Mouse (Mus musculus) midbrain, embryonic 13.5 days (tissue): ENCODE measurements around the gene Dact2. TPM values are rescaled to one million over a fixed set of nuclear protein-coding genes. Genes with fewer than 3 reads are reported as not detected.

Experiments
- ATAC-seq: fragments of 200-750 bp; cut with Nextera tagmentation; 2 replicates; pipeline ENCODE4 v1.8.0; 2017; ENCODE audit warnings: mild to moderate bottlenecking, moderate TSS enrichment, moderate library complexity
- H3K27ac ChIP-seq: fragments of 300-500 bp; sonication (generic); 2 replicates; pipeline ENCODE4 v1.5.1; 2015; ENCODE audit warnings: inconsistent platforms, mild to moderate bottlenecking, moderate library complexity
- H3K27me3 ChIP-seq: fragments of 300-500 bp; sonication (generic); 2 replicates; pipeline ENCODE4 v1.6.1; 2015; ENCODE audit warnings: mild to moderate bottlenecking, inconsistent platforms
- H3K36me3 ChIP-seq: fragments of 300-500 bp; sonication (generic); 2 replicates; pipeline ENCODE4 v1.6.1; 2015; ENCODE audit warnings: mild to moderate bottlenecking, inconsistent platforms
- H3K4me1 ChIP-seq: fragments of 300-500 bp; sonication (generic); replicated peaks from 2 replicates; pipeline ENCODE4 v1.6.1; 2015; ENCODE audit warnings: inconsistent platforms
- H3K4me2 ChIP-seq: fragments of 300-500 bp; sonication (generic); replicated peaks from 2 replicates; pipeline ENCODE4 v1.6.1; 2015; ENCODE audit warnings: moderate library complexity, mild to moderate bottlenecking, inconsistent platforms
- H3K4me3 ChIP-seq: fragments of 300-500 bp; sonication (generic); replicated peaks from 2 replicates; pipeline ENCODE4 v1.5.1; 2015; ENCODE audit warnings: mild to moderate bottlenecking, inconsistent platforms
- H3K9ac ChIP-seq: fragments of 300-500 bp; sonication (generic); replicated peaks from 2 replicates; pipeline ENCODE4 v1.6.1; 2015; ENCODE audit warnings: mild to moderate bottlenecking, inconsistent platforms
- H3K9me3 ChIP-seq: fragments of 300-500 bp; sonication (generic); 2 replicates; pipeline ENCODE4 v1.6.1; 2016; ENCODE audit warnings: mild to moderate bottlenecking, inconsistent platforms
- WGBS: fragments of 180-500 bp; shearing (Covaris S2); methylation state at CpG from one replicate; pipeline ENCODE4 v1.1.7; 2015; 5-methylcytosine and 5-hydroxymethylcytosine counted together
- polyA plus RNA-seq: library from polyadenylated mRNA; unstranded; fragments of >200 nt; fragmentation: Nextera tagmentation; extraction: Ambion mirVana; gene quantifications from 2 replicates; pipeline ENCODE4 v1.2.1, GENCODE M21; 2015

Dact2 gene
- polyA plus RNA-seq, 1 experiment from 2014 or later: 0.94 TPM

DNA sequence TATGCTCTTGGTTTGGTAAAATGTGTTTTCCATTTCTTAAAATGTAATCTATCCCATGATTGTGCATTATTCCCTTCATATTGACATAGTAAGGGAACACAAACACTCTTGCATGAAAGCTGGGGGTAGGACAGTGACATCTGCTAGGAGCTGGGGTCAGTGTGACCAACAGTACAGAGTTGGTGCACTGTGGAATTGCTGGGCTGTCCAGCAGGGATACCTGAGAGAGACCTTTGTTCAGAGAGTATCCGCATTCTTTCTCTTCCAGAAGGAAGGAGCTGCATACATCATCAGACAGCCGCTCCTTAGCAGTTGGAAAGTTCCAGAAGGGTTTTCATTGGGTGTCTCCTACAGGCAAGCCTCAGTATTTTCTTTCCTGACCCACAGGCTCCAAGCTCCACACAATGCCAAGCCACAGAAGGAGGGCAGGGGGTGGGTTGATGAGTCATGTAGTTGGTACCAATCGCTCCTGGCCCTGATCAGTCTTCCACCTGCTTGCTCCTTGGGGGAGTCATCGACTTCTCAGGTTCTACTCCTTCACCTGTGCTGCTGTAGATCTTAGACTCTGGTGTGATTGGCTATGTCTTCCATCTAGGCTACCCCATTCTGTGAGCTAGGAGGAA, 19.8 kb downstream of the Dact2 start:
- no peaks in the 10 kb centered on the region for H3K36me3 ChIP-seq
- no peaks in the 10 kb centered on the region for H3K27me3 ChIP-seq
- no peak overlapping the region for H3K9ac ChIP-seq
- H3K4me2 ChIP-seq: no peak overlapping the region
- 93% methylated on average over 4 of the region's 4 CpGs for WGBS
- H3K9me3 ChIP-seq: no peaks in the 10 kb centered on the region
- no peak overlapping the region for H3K27ac ChIP-seq
- H3K4me3 ChIP-seq: no peak overlapping the region
- no peak for ATAC-seq
- H3K4me1 ChIP-seq: no peaks in the 10 kb centered on the region

DNA sequence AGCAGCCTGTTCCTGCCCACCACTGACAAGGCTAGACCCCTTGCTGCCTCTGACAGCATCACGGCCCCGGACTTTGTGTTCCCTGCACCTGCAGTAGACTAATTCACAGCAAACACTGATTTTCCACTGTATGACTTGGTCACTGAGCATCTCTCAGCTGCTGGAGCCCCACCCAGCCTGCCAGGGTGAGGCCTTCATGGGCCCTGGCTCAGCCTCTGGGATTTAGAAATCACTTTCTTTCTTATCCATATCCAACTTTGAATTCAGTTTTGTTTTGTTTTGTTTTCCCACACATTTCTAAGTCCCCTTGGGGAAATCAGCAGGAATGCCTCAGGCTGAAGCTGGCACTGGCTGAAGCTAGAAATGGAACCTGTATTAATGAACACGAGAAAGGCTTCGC, 20.4 kb downstream of the Dact2 start:
- H3K4me1 ChIP-seq: no peaks in the 10 kb centered on the region
- no peak overlapping the region for H3K4me3 ChIP-seq
- ATAC-seq: no peak
- H3K27ac ChIP-seq: no peak overlapping the region
- no peaks in the 10 kb centered on the region for H3K9me3 ChIP-seq
- H3K27me3 ChIP-seq: no peaks in the 10 kb centered on the region
- 86% methylated on average over 4 of the region's 4 CpGs for WGBS
- no peak overlapping the region for H3K9ac ChIP-seq
- no peaks in the 10 kb centered on the region for H3K36me3 ChIP-seq
- no peak overlapping the region for H3K4me2 ChIP-seq

DNA sequence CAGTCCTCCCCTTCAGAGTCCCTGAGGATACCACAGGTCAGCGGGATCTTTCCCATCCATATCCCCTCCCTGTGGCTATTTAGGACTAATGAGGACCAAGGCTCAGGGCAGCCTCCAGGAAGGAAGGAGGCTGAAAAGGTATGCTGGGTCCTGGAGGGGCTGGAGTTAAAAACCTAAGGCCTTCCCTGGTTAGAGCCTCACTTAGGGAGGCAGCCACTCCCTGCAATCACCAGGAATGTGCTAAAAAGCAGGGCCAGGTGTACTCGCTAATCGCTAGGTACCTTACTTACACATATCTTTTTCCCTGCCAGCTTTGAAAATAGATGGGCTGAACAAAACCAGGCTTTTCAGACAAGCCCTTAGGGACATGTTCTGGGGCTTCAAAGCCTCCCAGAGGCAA, 21.2 kb downstream of the Dact2 start:
- no peaks in the 10 kb centered on the region for H3K36me3 ChIP-seq
- WGBS: 80% methylated on average over 3 of the region's 3 CpGs
- no peaks in the 10 kb centered on the region for H3K9me3 ChIP-seq
- no peak overlapping the region for H3K9ac ChIP-seq
- no peaks in the 10 kb centered on the region for H3K27me3 ChIP-seq
- 0 out of 2 replicates have a peak, but pooled peaks cover 3% of the 10 kb centered on the region for H3K4me1 ChIP-seq
- no peak overlapping the region for H3K4me3 ChIP-seq
- ATAC-seq: no peak
- H3K4me2 ChIP-seq: no peak overlapping the region
- H3K27ac ChIP-seq: no peak overlapping the region

DNA sequence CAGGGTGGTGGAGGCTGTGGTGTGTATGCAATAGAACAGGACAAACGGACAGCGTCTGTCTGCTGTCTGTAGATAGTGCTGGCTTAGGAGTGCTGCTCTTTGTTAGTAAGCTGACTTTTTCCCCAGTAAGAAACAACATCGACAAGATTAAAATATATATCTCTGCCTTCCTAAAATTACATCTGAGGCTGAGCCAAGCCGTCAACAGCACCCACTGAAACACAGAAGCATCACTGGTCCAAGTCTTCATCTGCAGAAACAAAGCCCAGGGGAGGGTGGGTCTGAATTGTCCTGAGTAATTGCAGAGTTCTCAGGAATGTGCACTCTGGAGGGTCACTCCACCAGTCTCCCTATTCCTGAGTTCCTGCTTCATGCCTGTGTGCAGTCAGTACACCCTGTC, 25.2 kb downstream of the Dact2 start:
- Histone ChIP-seq H3K4me3 (no peak overlapping the region), H3K27ac (no peak overlapping the region), H3K4me1 (0 out of 2 replicates have a peak, but pooled peaks cover 3% of the 10 kb centered on the region), H3K9ac (no peak overlapping the region), H3K27me3 (no peaks in the 10 kb centered on the region), H3K9me3 (no peaks in the 10 kb centered on the region), H3K4me2 (no peak overlapping the region), H3K36me3 (no peaks in the 10 kb centered on the region)
- 63% methylated on average over 4 of the region's 4 CpGs for WGBS
- ATAC-seq: no peak

DNA sequence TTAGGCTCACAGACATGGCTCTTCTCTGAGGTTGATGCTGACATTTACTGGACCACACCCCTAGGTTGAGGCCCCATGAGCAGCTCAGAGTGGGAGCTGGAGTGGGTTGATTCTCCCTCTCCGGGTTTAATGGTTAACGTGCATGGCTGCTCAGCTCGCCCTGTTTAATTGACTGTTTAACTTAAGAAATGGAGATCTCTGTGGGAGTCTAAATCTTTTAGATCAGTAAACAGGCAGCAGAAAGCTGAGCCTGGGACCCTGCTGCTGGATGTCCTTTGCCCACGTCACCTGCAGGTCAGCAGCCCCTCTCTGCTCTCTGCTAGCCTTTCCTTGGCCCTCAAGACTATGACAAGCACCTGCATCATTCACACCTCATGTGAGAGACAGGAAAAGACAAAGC, 25.6 kb downstream of the Dact2 start:
- H3K4me3 ChIP-seq: no peak overlapping the region
- WGBS: 23% methylated on average over 4 of the region's 4 CpGs
- H3K27me3 ChIP-seq: no peaks in the 10 kb centered on the region
- H3K9ac ChIP-seq: no peak overlapping the region
- ATAC-seq: no peak
- H3K27ac ChIP-seq: no peak overlapping the region
- no peaks in the 10 kb centered on the region for H3K36me3 ChIP-seq
- H3K4me2 ChIP-seq: no peak overlapping the region
- peaks cover 7% of the 10 kb centered on the region; the same call in 1 of the 2 replicates for H3K4me1 ChIP-seq
- H3K9me3 ChIP-seq: no peaks in the 10 kb centered on the region

DNA sequence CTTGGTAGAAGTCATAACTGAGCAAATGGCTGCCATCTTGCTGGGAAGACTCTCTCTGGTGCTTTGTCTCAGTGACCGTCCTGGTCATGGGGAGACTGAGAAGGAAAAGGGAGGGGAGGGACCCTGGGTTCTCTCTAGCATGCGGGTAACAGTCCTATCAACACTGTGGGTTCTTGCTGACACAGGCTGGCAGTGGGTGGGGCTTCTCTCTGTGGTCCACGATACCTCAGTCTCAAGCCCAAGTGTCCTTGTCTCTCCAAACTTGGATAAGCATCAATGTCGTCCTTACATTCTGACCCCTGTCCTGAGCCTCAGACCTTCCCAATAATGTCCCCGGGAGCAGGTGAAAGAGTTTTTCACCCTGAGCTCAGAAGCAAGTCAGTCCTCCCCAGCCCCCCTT, 26.1 kb downstream of the Dact2 start:
- Histone ChIP-seq H3K27ac (no peak overlapping the region), H3K4me3 (no peak overlapping the region), H3K9me3 (no peaks in the 10 kb centered on the region), H3K4me2 (no peak overlapping the region), H3K36me3 (no peaks in the 10 kb centered on the region), H3K4me1 (peaks cover 10% of the 10 kb centered on the region; the same call in 1 of the 2 replicates), H3K9ac (no peak overlapping the region), H3K27me3 (no peaks in the 10 kb centered on the region)
- 71% methylated on average over 5 of the region's 5 CpGs for WGBS
- ATAC-seq: no peak

DNA sequence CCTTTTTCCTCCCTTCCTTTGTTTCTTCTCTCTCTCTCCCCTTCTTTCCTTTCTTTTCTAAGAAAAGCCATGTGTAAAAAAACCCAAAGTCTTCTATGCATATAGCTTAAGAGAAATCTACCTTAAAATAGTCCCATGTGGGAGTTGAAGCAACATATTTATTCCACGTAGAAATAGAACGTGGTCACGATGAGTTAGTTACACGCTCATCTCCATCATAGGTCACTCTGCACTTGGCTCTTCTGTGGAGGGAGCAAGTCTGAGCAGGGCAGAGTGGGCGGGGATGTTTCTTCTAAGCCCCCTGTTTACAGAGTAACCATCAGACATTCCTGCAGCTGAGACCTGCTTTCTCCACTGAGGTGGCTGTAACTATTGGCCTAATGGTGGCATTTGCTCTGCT, 27.1 kb downstream of the Dact2 start:
- no peak for ATAC-seq
- WGBS: 76% methylated on average over 5 of the region's 5 CpGs
- H3K9me3 ChIP-seq: no peaks in the 10 kb centered on the region
- no peaks in the 10 kb centered on the region for H3K36me3 ChIP-seq
- no peak overlapping the region for H3K4me2 ChIP-seq
- H3K27ac ChIP-seq: no peak overlapping the region
- no peak overlapping the region for H3K9ac ChIP-seq
- no peak overlapping the region for H3K4me3 ChIP-seq
- H3K27me3 ChIP-seq: no peaks in the 10 kb centered on the region
- H3K4me1 ChIP-seq: peaks cover 10% of the 10 kb centered on the region; the same call in 1 of the 2 replicates

DNA sequence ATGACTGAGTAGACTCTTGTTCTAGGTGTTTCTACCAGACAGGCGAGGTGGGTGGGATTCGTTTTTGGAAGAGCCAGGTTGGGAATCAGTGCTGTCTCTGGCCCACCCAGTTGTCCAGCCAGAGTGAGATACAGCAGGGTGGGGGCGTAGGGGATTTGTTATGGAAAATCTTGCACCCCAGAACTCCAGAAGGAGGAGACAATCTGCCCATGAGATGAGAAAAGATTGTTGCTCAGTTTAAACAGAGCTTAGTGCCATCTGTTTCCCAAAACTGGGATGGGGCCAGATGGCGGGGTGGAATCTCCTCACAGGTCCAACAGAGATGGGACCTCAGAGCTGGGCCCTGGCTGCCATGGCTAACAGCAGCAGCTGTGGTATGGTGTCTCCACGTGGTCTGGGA, 28.4 kb downstream of the Dact2 start:
- Histone ChIP-seq H3K27me3 (no peaks in the 10 kb centered on the region), H3K36me3 (no peaks in the 10 kb centered on the region), H3K9me3 (no peaks in the 10 kb centered on the region), H3K4me1 (peaks cover 10% of the 10 kb centered on the region; the same call in 1 of the 2 replicates), H3K27ac (no peak overlapping the region), H3K9ac (no peak overlapping the region), H3K4me2 (no peak overlapping the region), H3K4me3 (no peak overlapping the region)
- WGBS: 78% methylated on average over 5 of the region's 5 CpGs
- ATAC-seq: no peak

DNA sequence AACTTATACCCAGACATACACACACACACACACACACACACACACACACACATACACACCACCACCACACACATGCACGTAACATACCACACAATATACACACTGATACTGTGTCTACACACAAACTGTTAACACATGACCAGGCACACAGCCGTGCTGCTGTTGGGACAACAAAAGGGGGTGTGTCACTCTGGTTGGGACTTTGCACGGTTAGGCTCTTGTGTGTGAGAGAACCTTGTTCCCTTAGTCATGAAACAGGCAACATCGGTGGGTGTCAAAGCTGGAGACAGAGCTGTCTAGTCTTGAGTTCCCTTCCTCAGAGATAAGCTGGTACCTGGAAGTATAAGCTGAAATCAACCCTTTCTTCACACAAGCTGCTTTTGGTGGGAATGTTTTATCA, 29.1 kb downstream of the Dact2 start:
- H3K27me3 ChIP-seq: no peaks in the 10 kb centered on the region
- 75% methylated on average over 4 of the region's 4 CpGs for WGBS
- H3K9ac ChIP-seq: no peak overlapping the region
- ATAC-seq: no peak
- no peak overlapping the region for H3K4me2 ChIP-seq
- H3K27ac ChIP-seq: no peak overlapping the region
- H3K4me1 ChIP-seq: peaks cover 10% of the 10 kb centered on the region; the same call in 1 of the 2 replicates
- H3K9me3 ChIP-seq: no peaks in the 10 kb centered on the region
- no peak overlapping the region for H3K4me3 ChIP-seq
- H3K36me3 ChIP-seq: no peaks in the 10 kb centered on the region

DNA sequence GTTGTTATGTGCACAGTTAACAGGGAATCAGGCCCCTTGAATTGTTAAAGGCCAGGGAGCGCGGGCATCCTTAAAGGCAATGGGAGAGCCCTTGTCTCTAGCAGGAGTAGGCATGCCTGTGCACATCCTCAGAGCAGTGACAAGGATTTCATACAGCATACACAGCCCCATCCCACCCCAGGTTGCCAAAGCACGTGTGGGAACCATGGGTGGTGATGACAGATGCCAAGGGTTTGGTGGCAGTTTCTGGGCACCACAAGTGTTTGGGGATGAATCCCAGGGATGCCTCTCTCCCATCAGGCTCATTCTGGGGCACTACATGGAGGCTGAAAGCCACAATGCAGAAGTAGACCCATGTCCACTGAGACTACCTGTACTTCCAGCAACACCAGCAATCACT, 29.7 kb downstream of the Dact2 start:
- Histone ChIP-seq H3K4me1 (peaks cover 10% of the 10 kb centered on the region; the same call in 1 of the 2 replicates), H3K36me3 (no peaks in the 10 kb centered on the region), H3K4me3 (no peak overlapping the region), H3K27me3 (no peaks in the 10 kb centered on the region), H3K27ac (no peak overlapping the region), H3K4me2 (no peak overlapping the region), H3K9ac (no peak overlapping the region), H3K9me3 (no peaks in the 10 kb centered on the region)
- WGBS: 90% methylated on average over 3 of the region's 3 CpGs
- no peak for ATAC-seq

DNA sequence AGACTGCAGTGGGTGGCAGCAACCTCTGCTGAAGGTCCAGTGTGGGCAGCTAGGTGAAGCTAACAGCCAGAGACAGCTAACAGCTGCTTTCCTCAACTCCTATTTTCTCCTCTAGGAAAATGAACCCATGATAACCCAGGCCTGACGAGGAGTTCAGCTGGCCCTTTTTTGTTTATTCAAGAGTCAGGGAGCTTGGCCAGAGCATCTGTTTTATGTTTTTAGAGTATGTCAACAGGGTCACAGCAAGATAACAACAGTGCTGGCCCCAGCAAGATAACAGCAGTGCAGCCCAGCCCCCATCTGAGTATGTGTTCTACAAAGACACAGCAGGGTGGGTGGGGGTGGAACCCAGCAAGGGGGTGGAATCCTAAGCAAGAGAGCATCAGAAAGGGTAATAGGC, 30.6 kb downstream of the Dact2 start:
- 21% methylated on average over 1 of the region's 1 CpGs for WGBS
- H3K4me2 ChIP-seq: no peak overlapping the region

DNA sequence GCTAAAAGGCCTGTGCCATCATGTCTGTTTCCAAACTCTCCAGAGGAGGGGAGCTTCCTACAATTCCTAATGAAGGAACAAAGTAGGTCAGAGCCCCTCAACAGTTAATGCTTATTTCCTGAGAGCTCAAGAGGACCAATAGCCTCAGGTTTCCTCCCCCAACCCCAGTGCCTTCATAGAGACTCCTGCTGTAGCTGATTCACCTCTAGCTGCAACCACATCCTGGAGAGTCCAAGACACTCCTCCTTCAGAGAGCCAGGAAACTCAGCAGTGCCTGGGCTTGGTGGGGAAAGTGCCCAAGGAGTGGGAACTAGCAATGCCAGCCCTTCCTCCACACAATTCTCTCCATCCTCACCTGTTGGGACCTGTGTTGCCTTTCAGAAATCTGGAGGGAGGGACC, 31.4 kb downstream of the Dact2 start:
- Histone ChIP-seq H3K4me2 (no peak overlapping the region), H3K27me3 (no peaks in the 10 kb centered on the region), H3K36me3 (no peaks in the 10 kb centered on the region), H3K27ac (no peak overlapping the region), H3K4me3 (no peak overlapping the region), H3K9me3 (no peaks in the 10 kb centered on the region), H3K4me1 (peaks cover 8% of the 10 kb centered on the region; the same call in 1 of the 2 replicates), H3K9ac (no peak overlapping the region)
- ATAC-seq: no peak

More for the DNA sequence above, 30.6 kb downstream of the Dact2 start:
- ATAC-seq: no peak
- Histone ChIP-seq H3K9ac (no peak overlapping the region), H3K27ac (no peak overlapping the region), H3K4me3 (no peak overlapping the region), H3K4me1 (peaks cover 8% of the 10 kb centered on the region; the same call in 1 of the 2 replicates), H3K27me3 (no peaks in the 10 kb centered on the region), H3K36me3 (no peaks in the 10 kb centered on the region), H3K9me3 (no peaks in the 10 kb centered on the region)

DNA sequence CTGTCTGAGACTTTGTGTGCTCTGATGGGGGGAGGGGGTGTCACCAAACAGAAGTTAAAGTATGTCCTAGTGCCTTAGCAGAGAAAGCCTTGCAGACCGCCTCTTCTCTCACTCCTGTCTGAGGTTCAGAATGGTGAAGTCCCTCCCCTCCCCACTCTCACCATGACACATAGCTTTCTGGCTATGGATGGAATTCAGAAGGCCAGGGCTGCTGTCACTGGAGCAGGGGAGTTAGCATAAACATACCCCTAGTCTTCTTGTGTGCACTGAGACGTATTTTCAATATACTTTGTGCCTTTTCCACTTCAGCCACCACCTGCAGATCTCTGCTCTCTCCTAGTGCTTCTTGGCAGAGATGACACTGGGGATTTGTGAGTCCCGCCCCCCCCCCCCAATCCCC, 31.9 kb downstream of the Dact2 start:
- Histone ChIP-seq H3K27ac (no peak overlapping the region), H3K4me1 (peaks cover 13% of the 10 kb centered on the region), H3K27me3 (no peaks in the 10 kb centered on the region), H3K9ac (no peak overlapping the region), H3K9me3 (no peaks in the 10 kb centered on the region), H3K36me3 (no peaks in the 10 kb centered on the region), H3K4me2 (no peak overlapping the region), H3K4me3 (no peak overlapping the region)
- 56% methylated on average over 3 of the region's 3 CpGs for WGBS
- ATAC-seq: no peak
